Mouse (Mus musculus) thymus, postnatal 0 days (tissue): ENCODE results near the gene Rps19. TPM values are rescaled to one million over a fixed set of nuclear protein-coding genes. Genes with fewer than 3 reads are reported as not detected.
A peak's percentile ranks its signal among the peaks of the same experiment; 100 is the strongest.

Source experiments
- DNase-seq: peaks from one replicate; pipeline ENCODE4 v3.0.0-alpha.2; 2015; ENCODE audit warnings: low spot score
- polyA plus RNA-seq: library from polyadenylated mRNA; unstranded; fragments of >200 nt; fragmentation: Nextera tagmentation; extraction: Ambion mirVana; gene quantifications from 2 replicates; pipeline ENCODE4 v1.2.1, GENCODE M21; 2015

Gene Rps19
- polyA plus RNA-seq, 1 experiment from 2014 or later, result 2,922 TPM

DNA sequence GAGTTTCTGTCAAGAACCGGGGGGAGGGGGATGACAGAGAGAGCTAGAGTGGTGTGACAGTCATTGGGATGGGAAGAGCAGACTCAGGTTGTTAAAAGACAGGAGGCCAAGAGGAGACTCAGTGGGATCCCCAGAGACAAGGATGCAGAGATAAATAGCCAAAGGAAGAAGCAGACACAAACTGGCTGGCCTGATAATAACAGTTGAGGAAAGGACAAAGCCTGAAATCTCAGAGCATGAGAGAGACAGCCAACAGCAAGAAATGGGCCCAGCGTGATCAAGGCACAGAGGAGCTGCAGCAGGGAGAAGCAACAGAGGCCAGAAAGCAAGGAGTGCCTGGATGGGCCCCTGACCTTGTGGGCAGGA is 18.1 kb downstream of the Rps19 start:
- DNase-seq, result no peak

DNA sequence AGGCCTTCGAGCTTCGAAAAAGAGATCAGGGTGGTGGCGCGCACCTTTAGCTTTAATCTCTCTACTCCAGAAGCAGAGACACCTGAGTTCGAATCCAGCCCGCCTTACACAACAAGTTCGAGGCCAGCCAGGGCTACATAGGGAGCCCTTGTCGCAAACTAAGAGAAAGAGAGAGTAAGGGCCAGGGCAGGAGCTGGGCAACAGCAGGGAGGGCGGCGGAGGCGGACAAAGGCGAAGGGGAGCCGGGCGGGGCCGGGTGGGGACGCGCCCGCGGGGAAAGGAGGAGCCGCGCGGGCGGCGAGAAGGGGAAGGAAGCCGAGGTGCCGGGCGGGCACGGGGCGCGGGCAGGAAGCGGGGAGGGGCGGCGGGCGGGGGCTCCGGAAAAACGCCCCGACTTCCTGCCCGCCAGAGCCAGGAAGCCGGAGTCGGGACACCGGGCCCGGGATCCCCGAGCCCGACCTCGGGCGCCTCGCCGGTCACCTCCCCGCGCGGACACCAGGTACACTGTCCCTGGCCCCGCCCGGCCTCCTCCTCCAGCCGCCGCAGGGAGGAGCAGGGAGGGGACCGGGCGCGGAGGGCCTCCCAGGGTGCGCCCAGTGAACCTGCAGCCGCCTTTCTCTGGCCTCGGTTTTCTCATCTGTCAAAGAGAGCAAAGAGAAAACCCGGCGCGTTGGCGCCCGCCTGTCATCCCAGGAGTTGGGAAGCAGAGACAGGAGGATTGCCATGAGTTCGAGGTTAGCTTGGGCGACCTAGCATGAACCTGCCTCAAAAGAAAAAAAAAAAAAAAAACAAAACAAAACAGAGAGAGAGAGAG is 18.7 kb downstream of the Rps19 start, which contains the start of gene Arhgef1:
Arhgef1 (plus strand) TSS at position 283 of the 814 bp plus-strand sequence.
- DNase-seq, result peak; percentile 82

DNA sequence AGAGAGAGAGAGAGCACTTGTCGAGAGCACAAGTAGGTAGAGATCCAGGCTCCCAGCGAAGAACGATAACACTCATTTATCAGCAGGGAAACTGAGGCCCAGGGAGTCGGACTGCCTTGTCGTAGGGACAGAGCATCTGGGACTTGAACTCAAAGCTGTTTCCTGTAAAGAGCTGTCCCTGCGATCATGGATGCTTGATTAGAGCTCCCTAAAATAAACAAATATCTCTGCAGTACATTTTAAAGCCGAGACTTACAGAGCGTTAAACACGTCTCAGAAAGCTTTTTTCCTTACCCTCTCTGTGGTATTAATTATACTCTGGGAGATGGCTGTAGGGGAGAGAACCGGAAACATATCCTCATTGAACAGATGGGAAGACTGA is 19.3 kb downstream of the Rps19 start:
- DNase-seq, result peak; percentile 23

DNA sequence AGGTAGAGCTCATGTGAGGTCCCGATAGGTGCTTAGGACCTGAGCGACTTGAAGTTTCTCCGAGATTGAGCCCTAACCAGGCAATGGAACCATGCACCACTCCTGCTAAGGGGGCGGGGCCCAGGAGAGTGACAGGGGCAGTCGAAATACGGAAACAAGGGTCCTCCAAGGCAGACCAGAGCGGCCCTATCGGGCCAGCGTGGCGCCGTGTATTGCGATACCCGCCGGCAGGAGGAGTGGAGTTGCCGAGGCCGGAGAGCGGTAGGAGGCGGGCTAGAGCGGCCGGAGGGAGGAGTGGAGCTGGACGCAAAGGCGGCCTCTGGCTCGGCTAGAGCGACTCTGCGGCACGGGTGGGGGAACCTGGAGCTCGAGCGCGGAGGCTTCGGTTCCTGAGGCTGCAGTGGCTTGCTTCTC is 19.9 kb downstream of the Rps19 start:
- DNase-seq, result peak; percentile 97

DNA sequence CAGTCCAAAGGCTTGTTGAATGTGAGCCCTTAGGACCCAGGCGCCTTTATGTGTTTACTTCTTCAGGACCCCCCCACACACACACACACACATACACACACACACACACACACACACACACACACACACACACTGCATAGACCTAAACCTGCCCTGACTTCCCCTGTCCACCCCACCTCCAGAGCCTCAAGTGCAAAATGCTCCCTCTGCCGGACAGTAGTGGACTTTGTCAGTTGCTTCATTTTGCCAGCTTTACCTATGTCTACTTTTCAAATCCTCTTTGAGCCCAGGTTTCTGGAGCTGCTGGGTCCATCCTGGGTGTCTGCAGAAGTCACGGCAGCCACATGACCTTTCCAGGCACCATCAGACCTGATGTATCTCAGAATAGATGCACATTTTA is 20.8 kb downstream of the Rps19 start:
- peak; percentile 48 for DNase-seq

DNA sequence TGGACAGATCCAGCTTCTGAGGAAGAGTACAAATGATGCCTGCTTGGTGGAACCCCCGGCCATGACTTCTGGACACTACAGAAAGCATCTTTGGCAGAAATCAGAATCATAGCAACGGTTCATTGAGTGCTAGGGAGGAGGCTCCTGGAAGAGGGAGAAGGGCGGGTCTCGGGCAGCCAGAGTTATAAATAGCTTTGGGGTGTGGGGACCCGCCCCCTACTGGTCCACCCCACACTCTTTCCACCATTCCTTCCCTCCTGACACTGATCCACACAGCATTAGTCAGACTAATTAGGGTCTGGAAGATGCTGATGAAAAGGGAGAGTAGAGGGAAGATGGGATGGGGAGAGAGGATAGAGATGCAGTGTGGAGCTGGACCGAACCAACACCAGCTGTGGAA is 22.4 kb downstream of the Rps19 start:
- no peak for DNase-seq

DNA sequence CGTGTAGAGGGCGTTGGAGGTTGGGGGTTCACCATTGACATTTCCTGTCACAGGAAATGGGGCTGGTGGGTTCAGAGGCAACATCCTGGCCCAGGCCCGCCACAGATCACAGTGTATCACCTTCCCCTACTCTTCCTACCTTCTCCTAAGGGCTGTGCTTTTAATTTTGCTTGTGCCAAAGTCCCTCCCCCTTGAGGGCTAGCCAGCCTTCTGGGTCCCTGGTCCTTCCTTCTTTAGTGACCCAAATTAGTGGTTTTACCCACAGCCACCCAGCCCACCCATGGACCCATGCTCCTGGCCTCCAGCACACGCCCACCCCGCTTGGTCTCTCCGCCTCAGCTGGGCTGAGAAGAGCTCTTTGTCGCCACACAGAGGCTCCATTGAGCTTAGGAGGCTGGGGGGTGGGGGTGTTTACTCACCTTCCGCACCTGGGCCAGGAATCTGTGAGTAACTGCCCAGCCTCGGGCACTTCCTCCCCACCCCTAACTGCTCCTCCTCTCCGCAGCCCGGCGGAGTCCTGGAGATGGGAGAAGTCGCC is 23.1 kb downstream of the Rps19 start:
- peak; percentile 86 for DNase-seq

DNA sequence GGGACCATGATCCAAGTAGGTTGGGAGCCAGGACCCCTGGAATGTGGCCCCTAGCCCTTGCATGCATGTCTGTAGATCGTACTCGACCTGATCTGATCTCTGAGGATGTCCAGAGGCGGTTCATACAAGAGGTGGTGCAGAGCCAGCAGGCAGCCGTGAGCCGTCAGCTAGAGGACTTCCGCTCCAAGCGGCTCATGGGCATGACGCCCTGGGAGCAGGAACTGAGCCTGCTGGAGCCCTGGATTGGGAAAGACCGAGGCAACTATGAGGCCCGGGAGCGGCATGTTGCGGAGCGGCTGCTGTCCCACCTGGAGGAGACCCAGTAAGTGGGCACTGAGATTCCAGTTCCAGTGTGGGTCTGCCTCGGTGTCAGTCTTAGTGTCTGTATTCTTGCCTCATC is 28.3 kb downstream of the Rps19 start:
- no peak for DNase-seq

DNA sequence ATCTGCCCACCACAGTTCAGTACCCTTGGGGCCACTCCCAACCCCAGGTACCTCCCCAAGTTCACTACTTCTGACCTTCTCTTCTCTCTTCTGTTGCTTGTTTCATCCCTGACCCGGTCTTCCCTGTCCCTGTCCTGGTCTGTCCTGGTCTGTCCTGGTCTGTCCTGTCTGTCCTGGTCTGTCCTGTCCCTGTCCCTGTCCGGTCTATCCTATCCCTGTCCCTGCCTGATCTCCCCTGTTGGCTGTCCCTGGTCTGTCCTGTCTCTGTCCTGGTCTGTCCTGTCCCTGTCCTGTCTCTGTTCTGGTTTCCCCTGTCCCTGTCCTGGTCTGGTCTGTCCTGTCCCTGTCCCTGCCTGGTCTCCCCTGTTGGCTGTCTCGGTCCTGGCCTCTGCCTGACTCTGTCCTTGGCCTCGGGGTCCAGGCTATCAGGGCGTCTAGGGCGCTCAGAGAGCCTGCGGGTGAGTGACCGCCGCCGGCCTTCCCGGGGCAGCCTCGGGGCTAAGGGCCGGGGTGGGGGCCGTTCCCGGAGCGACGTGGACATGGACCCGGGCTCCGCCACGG is 34.7 kb downstream of the Rps19 start:
- DNase-seq, result no peak

DNA sequence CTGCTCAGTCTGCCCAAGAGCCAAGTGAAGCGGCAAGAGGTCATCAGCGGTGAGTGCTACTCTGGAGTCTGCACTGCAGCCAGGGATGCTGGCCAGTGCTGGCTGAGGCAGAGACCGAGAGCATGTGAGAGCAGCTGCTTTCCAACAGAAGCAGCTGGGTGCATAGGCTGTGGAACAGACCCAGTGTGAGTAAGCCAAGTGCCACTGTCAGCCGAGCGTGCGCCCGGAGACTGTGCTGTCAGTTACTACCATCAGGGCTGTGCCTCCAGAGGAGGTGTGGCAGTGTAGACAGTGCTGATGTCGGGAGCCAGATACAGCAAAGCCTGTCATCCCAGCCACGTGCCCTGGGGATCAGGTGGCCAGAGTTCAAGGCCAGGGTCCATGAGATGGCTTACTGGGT is 35.6 kb downstream of the Rps19 start:
- DNase-seq, result no peak

DNA sequence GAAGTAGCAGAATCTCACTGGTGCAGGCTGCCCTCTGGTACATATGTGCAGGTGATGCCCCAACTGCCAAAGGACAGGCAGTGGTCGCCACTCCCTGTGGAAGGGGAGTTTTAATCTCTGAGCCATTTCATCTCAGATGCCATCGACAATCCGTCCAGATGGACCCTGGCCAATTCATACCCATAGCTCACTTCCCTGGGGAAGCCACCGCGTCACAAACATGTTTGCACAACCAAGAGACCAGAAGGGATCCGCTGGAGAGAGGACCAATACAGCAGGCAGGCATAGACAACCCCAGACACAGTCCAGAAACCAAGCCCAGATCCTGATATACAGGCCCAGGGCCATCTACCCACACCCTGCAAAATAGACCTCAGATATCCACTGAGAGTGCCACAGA is 46.3 kb downstream of the Rps19 start:
- no peak for DNase-seq

DNA sequence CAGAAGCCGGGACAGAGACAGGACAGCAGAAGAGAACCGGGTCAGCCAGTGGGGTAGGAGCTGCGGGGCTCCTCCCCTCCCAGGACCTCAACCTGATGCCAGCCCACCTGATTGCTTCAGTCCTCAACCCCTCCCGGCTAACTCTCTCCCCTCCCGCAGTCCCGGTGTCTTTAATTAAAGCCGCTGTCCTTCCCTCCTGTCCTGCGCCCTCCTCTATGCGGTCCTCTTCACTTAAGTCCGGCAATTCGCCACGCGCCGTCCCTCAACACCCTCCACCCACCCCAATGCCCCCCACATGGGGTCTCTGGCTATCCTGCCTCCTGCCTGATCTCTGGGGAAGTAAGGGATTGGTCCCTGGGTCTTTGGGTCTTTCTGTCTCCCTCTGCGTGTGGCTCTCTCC is 47.5 kb downstream of the Rps19 start:
- no peak for DNase-seq

Other genes with a start within 250 kb of the Rps19 start
- 1.8 and 2.2 TPM in 2 replicates for gene Lypd3, start 247.8 kb upstream of the Rps19 start, polyA plus RNA-seq
- gene Tex101, start 207.7 kb upstream of the Rps19 start, polyA plus RNA-seq, result not detected in 2 replicates
- not detected in 2 replicates for gene BC049730, start 175.1 kb upstream of the Rps19 start, polyA plus RNA-seq
- 0.31 TPM in 1 of 2 replicates, not detected in the other for gene Gm4763, start 157.5 kb upstream of the Rps19 start, polyA plus RNA-seq
- gene Cd177, start 124.1 kb upstream of the Rps19 start, polyA plus RNA-seq, result 0.49 and 0.86 TPM in 2 replicates
- 0.98 and 1.1 TPM in 2 replicates for gene Ceacam10, start 107.2 kb upstream of the Rps19 start, polyA plus RNA-seq
- gene Gm9844, start 22.2 kb upstream of the Rps19 start, polyA plus RNA-seq, result 12.1 and 19.0 TPM in 2 replicates
- not detected in 2 replicates for gene Lypd4, start 14.4 kb upstream of the Rps19 start, polyA plus RNA-seq
- 0.08 and 0.10 TPM in 2 replicates for gene Dmrtc2, start 14.3 kb upstream of the Rps19 start, polyA plus RNA-seq
- 1.1 and 1.5 TPM in 2 replicates for gene Cd79a, start 13.0 kb downstream of the Rps19 start, polyA plus RNA-seq
- gene Arhgef1, start 18.5 kb downstream of the Rps19 start, polyA plus RNA-seq, result 244 and 341 TPM in 2 replicates
- not detected in 2 replicates for gene Gm4881, start 60.1 kb downstream of the Rps19 start, polyA plus RNA-seq
- gene Rabac1, start 88.4 kb downstream of the Rps19 start, polyA plus RNA-seq, result 220 and 236 TPM in 2 replicates
- 1.7 TPM in 2 replicates for gene Atp1a3, start 121.6 kb downstream of the Rps19 start, polyA plus RNA-seq
- 0.80 and 1.2 TPM in 2 replicates for gene Grik5, start 188.0 kb downstream of the Rps19 start, polyA plus RNA-seq
- gene Zfp574, start 188.2 kb downstream of the Rps19 start, polyA plus RNA-seq, result 18.1 and 20.8 TPM in 2 replicates